Mouse (Mus musculus): Measurements from ENCODE around the gene Gfra4. TPM values are rescaled to one million over a fixed set of nuclear protein-coding genes. Genes with fewer than 3 reads are reported as not detected.

Gfra4 gene
- polyA plus RNA-seq (2015; fragmentation: Nextera tagmentation; extraction: Ambion mirVana) = 1.2 and 1.4 TPM in 2 replicates

- DNase-seq (ENCODE audit: low spot score) (no peak), ATAC-seq (no peak)
- Histone ChIP-seq H3K27me3 (replicated peaks; ENCODE audit: insufficient read depth, low read length) (peaks cover 30% of the 10 kb centered on the region), H3K9me3 (ENCODE audit: low read length) (no peaks in the 10 kb centered on the region), H3K9ac (replicated peaks; ENCODE audit: low read depth) (no peak within 1 kb of the TSS), H3K4me2 (replicated peaks; ENCODE audit: low read depth, low read length) (no peak within 1 kb of the TSS), H3K27ac (ENCODE audit: low read length) (no peak within 1 kb of the TSS), H3K4me1 (ENCODE audit: insufficient read depth, low read depth, low read length) (peaks cover 14% of the 10 kb centered on the region; the same call in 1 of the 2 replicates), H3K36me3 (ENCODE audit: insufficient read depth, low read length) (no peaks in the 10 kb centered on the region), H3K4me3 (ENCODE audit: low read depth, low read length) (no peak within 1 kb of the TSS)
- TF ChIP-seq CTCF (IDR thresholded peaks at IDR 0.05) (no peak), EP300 (IDR thresholded peaks at IDR 0.05) (no peak)
- 67% methylated on average over 2 of the region's 2 CpGs for WGBS
Observed at GRCm38 (mm10) chr2:131042988-131043387, at the start of gene Gfra4. Gene Gfra4 (minus strand): TSS chr2:131043088.

GRCm38 (mm10) chr2:131090852-131091251 is 48.0 kb upstream of the Gfra4 start:
- no peaks in the 10 kb centered on the region for H3K36me3 ChIP-seq (ENCODE audit: insufficient read depth, low read length)
- 48% methylated on average over 3 of the region's 3 CpGs for WGBS
- no peak overlapping the region for H3K27ac ChIP-seq (ENCODE audit: low read length)
- ATAC-seq = peak; percentile 31; the same call in 1 of the 2 replicates
- no peaks in the 10 kb centered on the region for H3K27me3 ChIP-seq (replicated peaks; ENCODE audit: insufficient read depth, low read length)
- peaks cover 2% of the 10 kb centered on the region; the same call in 1 of the 2 replicates for H3K4me1 ChIP-seq (ENCODE audit: insufficient read depth, low read depth, low read length)
- no peaks in the 10 kb centered on the region for H3K9me3 ChIP-seq (ENCODE audit: low read length)
- H3K4me3 ChIP-seq (ENCODE audit: low read depth, low read length) = no peak overlapping the region
- peak; percentile 42 for DNase-seq (ENCODE audit: low spot score)
- no peak for TF ChIP-seq EP300 (IDR thresholded peaks at IDR 0.05)
- H3K4me2 ChIP-seq (replicated peaks; ENCODE audit: low read depth, low read length) = no peak overlapping the region
- no peak overlapping the region for H3K9ac ChIP-seq (replicated peaks; ENCODE audit: low read depth)

- no peak overlapping the region for H3K27ac ChIP-seq (ENCODE audit: low read length)
- no peak overlapping the region for H3K4me3 ChIP-seq (ENCODE audit: low read depth, low read length)
- H3K9me3 ChIP-seq (ENCODE audit: low read length) = no peaks in the 10 kb centered on the region
- peak; percentile 40 for DNase-seq (ENCODE audit: low spot score)
- ATAC-seq = no peak
- H3K4me1 ChIP-seq (ENCODE audit: insufficient read depth, low read depth, low read length) = no peaks in the 10 kb centered on the region
- 81% methylated on average over 1 of the region's 1 CpGs for WGBS
- no peak for TF ChIP-seq EP300 (IDR thresholded peaks at IDR 0.05)
- TF ChIP-seq CTCF (IDR thresholded peaks at IDR 0.05) = no peak
- H3K27me3 ChIP-seq (replicated peaks; ENCODE audit: insufficient read depth, low read length) = no peaks in the 10 kb centered on the region
- no peak overlapping the region for H3K9ac ChIP-seq (replicated peaks; ENCODE audit: low read depth)
- no peaks in the 10 kb centered on the region for H3K36me3 ChIP-seq (ENCODE audit: insufficient read depth, low read length)
- no peak overlapping the region for H3K4me2 ChIP-seq (replicated peaks; ENCODE audit: low read depth, low read length)
Observed at GRCm38 (mm10) chr2:131089634-131090033, 46.7 kb upstream of the Gfra4 start.

DNA sequence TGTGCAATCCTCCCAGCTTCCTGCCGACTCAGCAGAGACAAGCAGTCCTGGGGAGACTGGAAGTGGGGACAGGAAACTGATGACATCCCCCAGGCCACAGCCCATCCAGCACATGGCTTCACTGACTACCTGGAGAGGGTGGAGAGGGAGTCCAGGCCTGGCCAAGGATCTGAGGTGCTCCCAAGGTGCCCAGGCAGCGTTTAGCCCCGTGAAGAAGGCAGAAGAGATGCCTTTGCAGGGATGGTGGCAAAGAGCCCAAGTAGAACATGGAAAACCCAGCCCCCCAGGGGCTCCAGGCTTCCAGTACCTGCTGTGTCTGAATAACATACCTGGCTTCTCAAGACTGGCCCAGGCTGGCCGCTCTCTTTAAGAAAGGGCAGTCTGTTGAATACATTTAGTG is 45.7 kb upstream of the Gfra4 start:
- no peaks in the 10 kb centered on the region for H3K4me1 ChIP-seq (ENCODE audit: insufficient read depth, low read depth, low read length)
- H3K9ac ChIP-seq (replicated peaks; ENCODE audit: low read depth) = no peak overlapping the region
- DNase-seq (ENCODE audit: low spot score) (no peak), ATAC-seq (0 out of 2 replicates have a peak, but pooled peaks have one; percentile 21)
- 65% methylated on average over 4 of the region's 4 CpGs for WGBS
- H3K36me3 ChIP-seq (ENCODE audit: insufficient read depth, low read length) = no peaks in the 10 kb centered on the region
- H3K27ac ChIP-seq (ENCODE audit: low read length) = no peak overlapping the region
- H3K27me3 ChIP-seq (replicated peaks; ENCODE audit: insufficient read depth, low read length) = no peaks in the 10 kb centered on the region
- no peak overlapping the region for H3K4me3 ChIP-seq (ENCODE audit: low read depth, low read length)
- no peaks in the 10 kb centered on the region for H3K9me3 ChIP-seq (ENCODE audit: low read length)
- H3K4me2 ChIP-seq (replicated peaks; ENCODE audit: low read depth, low read length) = no peak overlapping the region
- TF ChIP-seq CTCF (IDR thresholded peaks at IDR 0.05) = no peak
- no peak for TF ChIP-seq EP300 (IDR thresholded peaks at IDR 0.05)

GRCm38 (mm10) chr2:131086667-131087390 is 43.9 kb upstream of the Gfra4 start, which contains the start of gene Siglec1:
Gene Siglec1 (minus strand): TSS chr2:131086765.
- ATAC-seq = peak; percentile 30; the same call in 1 of the 2 replicates

DNA sequence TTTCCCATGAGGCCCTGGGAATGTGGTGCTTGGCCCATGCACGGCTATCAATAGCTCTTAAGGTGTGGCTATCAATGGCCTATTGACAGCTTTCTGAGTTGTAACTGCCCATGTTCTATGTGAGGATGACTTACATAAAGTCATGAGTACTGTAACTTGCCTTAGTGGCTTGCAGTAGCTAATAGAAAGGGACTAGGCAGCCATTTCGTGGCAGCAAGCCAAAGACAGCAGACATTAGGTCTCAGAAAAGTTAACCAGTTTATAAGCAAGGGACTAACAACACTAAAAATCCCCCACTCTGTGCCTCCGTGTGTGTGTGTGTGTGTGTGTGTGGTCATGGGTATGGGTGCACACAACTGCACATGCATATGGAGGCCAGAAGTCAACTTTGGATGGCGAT is 41.3 kb upstream of the Gfra4 start:
- TF ChIP-seq EP300 (IDR thresholded peaks at IDR 0.05) (no peak), CTCF (IDR thresholded peaks at IDR 0.05) (no peak)
- no peak for ATAC-seq
- 86% methylated on average over 4 of the region's 4 CpGs for WGBS

More at GRCm38 (mm10) chr2:131086667-131087390, 43.9 kb upstream of the Gfra4 start, which contains the start of gene Siglec1:
- WGBS = 77% methylated on average over 11 of the region's 11 CpGs
- Histone ChIP-seq H3K36me3 (ENCODE audit: insufficient read depth, low read length) (no peaks in the 10 kb centered on the region), H3K9ac (replicated peaks; ENCODE audit: low read depth) (no peak within 1 kb of the TSS), H3K27ac (ENCODE audit: low read length) (no peak within 1 kb of the TSS), H3K4me1 (ENCODE audit: insufficient read depth, low read depth, low read length) (no peaks in the 10 kb centered on the region), H3K9me3 (ENCODE audit: low read length) (no peaks in the 10 kb centered on the region), H3K27me3 (replicated peaks; ENCODE audit: insufficient read depth, low read length) (no peaks in the 10 kb centered on the region), H3K4me3 (ENCODE audit: low read depth, low read length) (no peak within 1 kb of the TSS), H3K4me2 (replicated peaks; ENCODE audit: low read depth, low read length) (no peak within 1 kb of the TSS)
- no peak for TF ChIP-seq EP300 (IDR thresholded peaks at IDR 0.05)
- TF ChIP-seq CTCF (IDR thresholded peaks at IDR 0.05) = no peak
- DNase-seq (ENCODE audit: low spot score) = peak; percentile 32

More for the DNA sequence above, 41.3 kb upstream of the Gfra4 start:
- H3K4me3 ChIP-seq (ENCODE audit: low read depth, low read length) = no peak overlapping the region
- no peak overlapping the region for H3K27ac ChIP-seq (ENCODE audit: low read length)
- H3K9me3 ChIP-seq (ENCODE audit: low read length) = no peaks in the 10 kb centered on the region
- no peaks in the 10 kb centered on the region for H3K36me3 ChIP-seq (ENCODE audit: insufficient read depth, low read length)
- H3K4me1 ChIP-seq (ENCODE audit: insufficient read depth, low read depth, low read length) = no peaks in the 10 kb centered on the region
- no peak for DNase-seq (ENCODE audit: low spot score)
- no peak overlapping the region for H3K9ac ChIP-seq (replicated peaks; ENCODE audit: low read depth)
- no peaks in the 10 kb centered on the region for H3K27me3 ChIP-seq (replicated peaks; ENCODE audit: insufficient read depth, low read length)
- no peak overlapping the region for H3K4me2 ChIP-seq (replicated peaks; ENCODE audit: low read depth, low read length)

Measured in lung, postnatal 0 days (tissue).